Mouse (Mus musculus): Measurements from ENCODE around the gene Pnpla2.
"Not testable (repeated sequence)": the region's sequence is repeated elsewhere in the genome, so short reads cannot be mapped to it uniquely, and the experiment has no call there.

Gene Pnpla2

GRCm38 (mm10) chr7:141454967-141455551 is at the start of gene Pnpla2:
TSS of gene Pnpla2 (plus strand) at chr7:141455198.
- peak; percentile 83 for DNase-seq (ENCODE audit: low read depth, low spot score)

DNA sequence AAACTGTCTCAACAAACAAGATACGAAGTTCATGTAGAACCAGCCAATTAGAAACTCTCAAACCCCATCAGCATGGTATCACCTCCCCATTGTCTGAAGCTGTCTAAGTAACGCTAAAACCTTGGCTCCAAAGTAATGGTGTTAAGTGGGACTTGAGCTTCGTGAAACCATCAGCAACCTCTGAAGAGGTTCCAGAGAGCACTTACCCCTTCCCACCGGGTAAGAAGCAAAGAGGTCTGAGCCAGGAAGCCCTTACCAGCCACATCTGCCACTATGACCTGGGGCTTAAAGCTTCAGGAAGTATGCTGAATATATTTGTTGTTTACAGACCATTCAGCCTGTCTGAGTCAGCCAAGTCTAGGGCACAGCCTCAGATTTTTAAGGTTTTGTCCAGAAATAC is 49.5 kb upstream of the Pnpla2 start:
- no peak for DNase-seq (ENCODE audit: low read depth, low spot score)

- DNase-seq (ENCODE audit: low read depth, low spot score), result not testable (repeated sequence)
Observed at GRCm38 (mm10) chr7:141407670-141408069, 47.3 kb upstream of the Pnpla2 start.

GRCm38 (mm10) chr7:141408833-141409232 is 46.2 kb upstream of the Pnpla2 start:
- DNase-seq (ENCODE audit: low read depth, low spot score), result peak; percentile 72

DNA sequence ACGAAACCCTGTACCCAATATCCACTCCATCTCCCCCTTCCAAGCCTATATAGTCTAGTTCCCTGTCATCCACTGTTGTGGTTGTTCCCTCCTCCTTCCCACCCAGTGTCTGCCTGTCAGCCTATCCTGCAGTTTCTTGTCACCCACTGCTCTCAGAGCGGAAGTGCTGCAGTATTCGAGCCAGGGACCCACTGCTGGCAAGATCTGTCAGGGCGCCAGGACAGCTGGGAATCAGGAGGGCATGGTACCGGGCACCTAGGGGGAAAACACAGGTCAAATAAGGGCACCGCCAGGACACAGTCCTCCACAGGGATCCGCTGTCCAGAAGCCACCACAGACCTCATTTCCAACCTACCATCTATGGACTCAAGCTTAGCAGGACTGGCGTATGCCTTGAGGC is 44.4 kb upstream of the Pnpla2 start:
- DNase-seq (ENCODE audit: low read depth, low spot score), result no peak

GRCm38 (mm10) chr7:141411667-141412066 is 43.3 kb upstream of the Pnpla2 start:
- DNase-seq (ENCODE audit: low read depth, low spot score), result no peak

DNA sequence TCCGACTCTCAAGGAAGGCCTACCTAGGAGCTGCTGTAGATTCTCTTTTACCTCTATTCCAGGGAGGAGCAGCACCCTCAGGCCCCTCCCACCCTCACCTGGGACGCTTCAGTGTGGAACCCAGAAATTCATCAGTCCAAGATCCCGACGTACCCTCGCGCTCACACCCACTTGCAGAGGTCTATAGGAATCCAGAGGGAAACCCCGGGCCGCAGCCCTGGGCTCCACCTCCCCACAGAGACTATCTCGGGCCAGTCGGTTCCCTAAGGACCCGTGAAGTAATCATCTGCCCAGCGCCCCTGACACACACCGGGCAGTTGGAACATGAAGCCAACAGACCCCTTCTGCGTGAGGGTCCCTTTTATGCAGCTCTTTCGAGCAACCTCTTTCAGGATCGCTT is 41.7 kb upstream of the Pnpla2 start:
- DNase-seq (ENCODE audit: low read depth, low spot score), result no peak

DNA sequence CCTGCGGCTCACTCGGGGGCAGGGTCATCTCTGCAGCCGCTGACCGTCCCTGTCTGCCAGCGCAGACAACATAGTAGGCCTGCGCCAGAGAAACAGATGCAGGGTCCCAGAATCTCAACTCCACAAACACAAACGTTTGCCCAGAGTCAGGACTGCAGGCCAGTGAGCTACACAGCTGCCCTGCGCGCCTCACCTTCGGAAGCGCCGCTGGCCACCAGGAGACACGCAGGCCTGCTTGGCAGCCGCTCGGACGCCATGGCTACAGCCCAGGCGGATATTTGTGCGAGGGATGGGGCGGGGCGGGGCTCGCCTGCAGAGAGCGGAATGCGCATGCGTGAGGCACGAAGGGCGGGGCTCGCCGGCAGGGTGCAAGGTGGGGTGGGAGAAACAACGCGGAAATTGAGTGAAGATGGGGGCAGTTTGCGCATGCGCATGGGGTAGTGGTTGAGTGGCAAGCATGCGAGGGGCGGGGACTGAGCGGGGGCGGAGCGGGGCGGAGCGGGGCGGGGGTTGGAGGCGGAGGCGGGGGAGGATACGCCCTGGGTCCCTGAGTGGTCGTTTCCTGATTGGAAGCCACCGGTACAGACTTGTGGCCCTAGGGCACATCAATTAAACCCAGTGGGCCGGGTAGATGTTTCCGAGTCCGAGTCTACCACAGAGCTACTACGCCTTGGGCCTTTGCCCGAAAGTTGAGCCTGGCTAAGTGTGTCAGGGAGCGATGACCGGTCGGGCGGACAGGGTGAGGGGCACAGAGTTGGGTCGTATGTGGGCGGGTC is 41.0 kb upstream of the Pnpla2 start, which contains the start of gene Gatd1:
Gatd1 (minus strand) TSS at position 328 of the 776 bp plus-strand sequence.
- DNase-seq (ENCODE audit: low read depth, low spot score), result peak; percentile 99

- no peak for DNase-seq (ENCODE audit: low read depth, low spot score)
Observed at GRCm38 (mm10) chr7:141416144-141416841, 38.7 kb upstream of the Pnpla2 start.

DNA sequence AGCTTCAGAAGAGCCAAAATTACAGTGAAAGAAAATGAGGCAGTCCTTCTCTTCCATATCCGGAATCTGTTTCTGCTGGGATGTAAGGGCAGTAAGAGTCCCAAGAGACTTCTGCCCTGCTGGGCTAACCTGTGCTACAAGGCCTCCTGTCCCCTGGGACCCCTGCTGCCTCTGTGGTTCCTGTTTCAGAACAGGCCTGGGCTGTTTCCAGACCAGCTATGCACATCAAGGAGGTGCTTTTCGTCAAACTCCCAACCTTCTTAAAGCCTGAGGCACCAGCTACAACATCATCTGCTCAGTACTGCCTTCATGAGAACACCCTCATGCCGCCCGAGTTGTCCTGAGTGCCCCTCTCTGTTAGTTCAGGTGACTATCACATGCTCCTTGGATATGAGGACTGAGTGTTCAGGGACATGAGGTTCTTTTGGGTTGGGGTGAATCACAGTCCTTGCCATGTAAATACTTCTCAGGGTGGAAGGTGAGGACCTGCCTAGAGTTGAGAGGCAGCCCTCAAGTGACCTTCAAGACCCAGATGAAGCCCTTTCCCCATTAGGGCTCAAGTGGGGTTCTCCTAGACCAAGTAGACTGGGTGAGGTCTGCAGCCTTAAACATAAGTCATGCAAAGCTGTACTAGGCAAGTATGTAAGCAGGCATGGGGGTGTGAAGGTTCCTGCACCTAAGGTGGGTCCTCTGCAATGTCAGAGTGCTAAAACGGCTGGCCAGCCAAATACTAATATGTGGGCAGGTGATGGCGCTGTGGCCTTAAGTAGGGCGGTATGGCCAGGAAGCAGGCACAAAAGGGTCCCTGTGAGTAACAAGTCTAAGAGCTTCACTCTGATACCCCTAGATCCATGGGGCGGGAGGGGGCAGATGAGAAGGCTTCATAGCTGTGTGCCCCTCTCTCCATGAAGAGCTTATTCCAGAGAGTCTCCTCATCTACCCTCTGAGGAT is 37.0 kb upstream of the Pnpla2 start:
- DNase-seq (ENCODE audit: low read depth, low spot score), result no peak

GRCm38 (mm10) chr7:141418970-141419369 is 36.0 kb upstream of the Pnpla2 start:
- DNase-seq (ENCODE audit: low read depth, low spot score), result no peak

- no peak for DNase-seq (ENCODE audit: low read depth, low spot score)
Observed at GRCm38 (mm10) chr7:141420030-141420702, 34.8 kb upstream of the Pnpla2 start.

DNA sequence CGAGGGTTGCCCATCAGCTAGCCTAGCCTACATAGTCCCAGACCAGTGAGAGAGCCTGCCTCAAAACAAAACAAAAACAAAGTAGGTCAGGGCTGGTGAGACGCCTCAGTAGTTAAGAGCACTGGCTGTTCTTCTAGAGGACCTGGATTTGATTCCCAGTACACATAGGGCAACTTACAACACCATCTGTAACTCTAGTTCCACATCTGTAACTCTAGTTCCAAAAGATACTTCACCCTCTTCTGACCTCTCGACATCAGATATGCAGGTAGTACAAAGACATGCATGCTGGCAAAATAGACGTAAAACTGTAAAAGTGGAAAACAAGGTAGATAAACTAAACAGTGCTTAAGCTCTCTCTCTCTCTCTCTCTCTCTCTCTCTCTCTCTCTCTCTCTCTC is 31.2 kb upstream of the Pnpla2 start:
- DNase-seq (ENCODE audit: low read depth, low spot score), result no peak

GRCm38 (mm10) chr7:141426948-141427730 is 27.9 kb upstream of the Pnpla2 start:
- DNase-seq (ENCODE audit: low read depth, low spot score), result no peak

- DNase-seq (ENCODE audit: low read depth, low spot score), result no peak
Observed at GRCm38 (mm10) chr7:141428701-141429100, 26.3 kb upstream of the Pnpla2 start.

- no peak for DNase-seq (ENCODE audit: low read depth, low spot score)
Observed at GRCm38 (mm10) chr7:141429310-141429709, 25.7 kb upstream of the Pnpla2 start, which contains the start of gene Cend1. TSS of gene Cend1 (minus strand) at chr7:141429491.

DNA sequence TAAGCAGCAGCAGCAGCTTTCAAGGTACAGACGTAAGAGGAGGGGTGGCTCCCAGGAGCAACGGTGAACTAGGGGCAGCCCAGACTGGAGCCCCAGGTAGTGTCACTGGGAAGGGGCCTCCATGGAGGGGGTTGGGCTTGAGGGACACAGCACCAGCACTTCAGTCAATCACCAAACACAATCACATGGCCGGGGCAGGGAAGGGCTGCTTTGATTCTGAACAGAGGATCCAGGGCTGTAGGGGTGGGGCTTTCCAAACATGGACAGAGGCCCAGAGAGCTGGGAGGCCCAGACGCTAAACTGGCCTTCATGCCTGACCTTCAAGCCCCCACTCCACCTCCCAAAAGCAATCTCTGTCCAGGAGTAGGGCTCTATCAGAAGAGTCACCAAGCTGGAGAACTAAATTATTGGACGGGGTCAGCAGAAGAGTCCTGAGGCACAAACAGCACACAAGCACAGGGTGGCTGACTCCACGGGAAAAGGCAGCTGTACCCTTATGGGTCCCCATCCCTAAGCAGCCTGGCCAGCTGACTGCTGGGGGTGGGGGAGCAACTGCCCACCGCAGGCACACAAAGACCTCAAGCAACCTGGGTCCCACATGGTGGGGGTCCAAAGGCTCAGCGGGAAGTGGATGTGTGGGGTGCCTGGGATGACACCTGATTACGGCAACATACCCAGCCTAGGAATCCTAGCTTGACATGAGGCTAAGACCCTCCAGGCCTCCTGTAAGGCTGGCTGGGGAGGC is 25.0 kb upstream of the Pnpla2 start:
- DNase-seq (ENCODE audit: low read depth, low spot score), result no peak

GRCm38 (mm10) chr7:141430585-141431240 is 24.3 kb upstream of the Pnpla2 start:
- no peak for DNase-seq (ENCODE audit: low read depth, low spot score)

Measured in c-Kit-negative CD71-positive TER-119-positive erythroid progenitor cells, embryonic 14.5 days (primary cell).